Mouse (Mus musculus) layer of hippocampus, adult 8-10 months (tissue): ENCODE measurements at regions not wholly inside any gene's neighbourhood (a gene's known extent, or its start where the extent isn't known, plus 50 kb on each side); places are given as distances from the start of the nearest gene placed in this dataset.

ENCODE experiments used
- DNase-seq, 2 experiments: peaks; one replicate each; pipeline ENCODE4 v3.0.0; 2022; ENCODE audit warnings: low spot score in 2 of 2

DNA sequence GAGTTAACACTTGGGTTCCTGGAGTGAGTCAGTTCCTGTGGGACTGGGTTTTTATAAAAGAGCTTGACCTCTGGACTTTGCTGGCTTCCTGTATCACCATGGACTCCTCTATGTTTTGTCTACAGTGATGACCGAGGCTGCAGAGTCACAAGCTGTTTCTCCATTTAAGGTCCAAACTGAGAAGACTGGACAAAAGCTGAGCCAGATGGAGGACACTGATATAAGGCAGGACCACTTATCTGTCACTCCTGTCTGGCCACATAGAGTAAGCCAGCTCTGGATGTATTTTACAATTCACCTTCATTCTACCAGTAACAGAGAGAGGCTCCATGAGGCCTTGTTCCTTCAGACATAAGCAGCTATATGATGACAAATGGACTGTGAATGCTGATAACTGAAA, 202.7 kb downstream of the Pik3r1 start:
- DNase-seq = no peak

- no peak for DNase-seq
Observed at GRCm38 (mm10) chr13:101555371-101555874, 212.6 kb downstream of the Pik3r1 start.

DNA sequence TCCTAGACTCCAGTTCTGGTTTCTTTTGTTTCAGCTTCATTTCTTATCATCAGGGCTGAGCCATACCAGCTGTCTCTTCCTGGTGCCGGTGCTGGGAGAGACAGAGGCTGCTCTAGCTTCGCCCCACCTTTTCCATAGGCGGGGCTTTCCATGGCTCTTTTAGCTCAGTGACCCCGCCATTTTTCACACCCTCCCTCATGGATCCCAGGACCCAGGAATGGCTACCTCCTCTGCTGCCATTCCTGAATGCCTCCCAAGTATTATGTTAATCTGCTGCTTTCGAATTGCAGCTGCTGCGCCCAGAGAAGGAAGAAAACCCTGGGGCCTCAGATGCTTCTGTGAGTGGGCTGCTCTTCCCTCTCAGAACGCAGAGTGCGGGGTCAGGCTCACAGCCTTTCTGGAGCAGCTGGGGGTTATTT, 214.9 kb downstream of the Pik3r1 start:
- no peak for DNase-seq

DNA sequence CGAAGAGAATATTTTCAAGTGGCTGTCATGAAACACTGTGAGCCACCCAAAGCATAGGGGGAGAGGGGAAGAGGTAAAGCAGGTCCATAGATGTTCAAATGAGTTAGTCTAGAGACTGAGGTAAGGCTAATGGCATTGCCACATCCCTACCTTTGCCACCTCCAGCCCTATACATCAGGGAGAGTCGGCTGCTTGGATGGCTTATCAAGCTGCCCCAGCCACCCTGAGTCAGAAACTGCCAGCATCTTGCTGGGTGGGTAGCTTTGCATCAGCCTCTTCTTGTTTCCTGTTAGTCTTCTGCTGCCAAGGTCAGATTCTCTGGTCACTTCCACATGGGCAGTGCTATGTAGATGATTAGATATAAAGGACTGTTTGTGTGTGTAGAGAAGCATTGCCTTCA, 215.6 kb downstream of the Pik3r1 start:
- DNase-seq = no peak

DNA sequence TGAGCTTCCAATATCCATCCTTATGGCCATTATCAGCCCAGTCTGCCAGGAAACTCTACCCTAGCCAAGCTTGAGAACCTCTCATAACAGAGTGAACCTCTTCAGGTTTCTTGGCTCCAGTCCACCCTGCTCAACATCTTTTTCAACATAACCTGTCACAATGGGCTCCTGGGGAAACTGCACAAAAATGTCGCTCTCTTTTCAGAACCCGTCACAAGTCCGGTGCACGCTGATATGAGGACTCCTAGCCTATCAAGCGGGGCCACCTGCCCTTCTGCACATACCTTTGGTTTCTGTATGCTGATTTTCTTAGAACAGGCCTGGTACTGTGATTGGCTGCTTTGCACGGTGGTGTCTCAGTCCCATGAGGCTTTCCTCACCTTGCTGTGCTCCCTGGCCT, 216.9 kb downstream of the Pik3r1 start:
- DNase-seq = no peak

GRCm38 (mm10) chr13:101550526-101550925, 217.5 kb downstream of the Pik3r1 start:
- no peak for DNase-seq

- DNase-seq = no peak
Observed at GRCm38 (mm10) chr13:101547887-101548286, 220.1 kb downstream of the Pik3r1 start.

DNA sequence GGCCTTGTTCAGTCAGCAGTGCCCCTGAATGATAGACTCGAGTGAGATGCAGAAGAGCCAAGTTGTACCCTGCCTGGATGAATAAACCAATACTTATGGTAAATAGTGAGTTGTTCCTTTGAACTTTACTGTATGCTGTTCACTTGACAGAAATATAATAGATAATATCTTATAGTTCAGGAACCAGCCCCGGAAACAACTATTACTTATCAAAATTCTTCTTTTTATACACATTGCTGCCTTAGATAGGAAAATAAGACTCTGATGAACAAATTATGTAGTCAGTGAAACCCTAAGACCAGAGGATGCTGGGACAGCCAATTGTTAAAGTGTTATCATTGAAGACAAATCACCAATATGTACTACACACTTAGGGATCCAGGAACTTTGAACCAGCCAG, 220.7 kb downstream of the Pik3r1 start:
- DNase-seq = no peak

DNA sequence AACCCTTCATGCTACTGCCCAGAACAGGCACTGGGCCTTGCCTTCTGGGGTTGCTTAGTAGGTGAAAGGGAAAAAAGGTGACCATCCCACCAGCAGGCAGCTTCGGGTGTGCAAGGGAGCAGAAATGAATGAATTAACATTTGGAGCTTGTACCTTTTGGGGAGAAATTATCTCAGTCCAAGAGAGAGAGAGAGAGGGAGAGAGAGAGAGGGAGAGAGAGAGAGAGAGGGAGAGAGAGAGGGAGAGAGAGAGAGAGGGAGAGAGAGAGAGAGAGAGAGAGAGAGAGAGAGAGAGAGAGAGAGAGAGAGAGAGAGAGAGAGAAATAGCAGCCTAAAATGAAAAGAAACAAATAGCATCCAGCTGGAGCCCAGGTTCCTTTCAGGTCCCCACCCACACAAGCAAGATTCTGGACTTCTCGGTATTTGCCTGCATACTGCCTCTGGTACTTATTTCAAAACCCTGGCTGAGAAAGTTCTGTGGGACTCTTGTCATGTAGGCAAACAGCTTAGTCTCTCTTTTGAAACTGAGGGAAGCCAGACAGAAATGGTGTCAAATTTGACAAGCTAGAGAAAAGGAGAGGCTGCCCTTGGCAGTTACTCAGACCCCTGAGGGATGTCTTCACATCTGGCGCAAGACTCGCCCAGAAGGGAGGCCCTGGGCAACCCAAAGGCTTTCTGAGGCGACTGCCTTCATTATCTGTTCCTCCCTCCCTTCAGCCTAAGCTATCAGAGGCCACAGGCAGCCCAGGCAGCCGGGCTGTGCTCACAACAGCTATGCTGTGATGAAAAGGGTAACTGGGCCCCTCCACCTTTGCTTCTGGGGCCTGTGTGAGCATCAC, 222.5 kb downstream of the Pik3r1 start:
- DNase-seq = no peak

- DNase-seq = peak; percentile 25 to 46
Observed at GRCm38 (mm10) chr13:101540391-101541191, 227.4 kb downstream of the Pik3r1 start.

- no peak for DNase-seq
Observed at GRCm38 (mm10) chr13:101538110-101538509, 229.9 kb downstream of the Pik3r1 start.

GRCm38 (mm10) chr13:101536019-101536418, 232.0 kb downstream of the Pik3r1 start:
- no peak for DNase-seq

DNA sequence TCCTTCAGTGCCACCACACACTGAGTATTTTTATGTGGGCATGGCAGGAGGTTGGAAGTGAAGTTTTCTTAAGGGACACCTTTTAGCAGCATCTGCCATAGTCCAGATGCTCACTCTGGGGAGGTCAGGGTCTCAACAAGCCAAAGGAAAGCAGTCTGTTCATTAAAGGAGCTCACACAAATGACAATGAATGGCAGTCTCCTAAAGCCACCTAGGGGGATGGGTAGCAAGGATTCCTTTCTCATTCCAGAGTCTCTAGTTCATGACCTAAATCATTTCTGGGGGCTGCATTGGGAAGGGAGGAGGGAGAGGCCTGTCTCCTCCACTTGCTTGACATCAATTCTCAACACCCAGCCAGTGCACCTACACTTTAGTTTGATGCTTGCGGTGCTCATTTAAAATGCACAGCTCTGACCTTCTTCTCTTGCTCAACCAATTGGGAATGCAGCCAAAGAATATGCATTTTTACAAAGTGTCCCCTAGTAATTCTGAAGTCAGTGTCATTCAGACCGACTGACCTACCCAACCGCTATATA, 232.6 kb downstream of the Pik3r1 start:
- DNase-seq = no peak

GRCm38 (mm10) chr13:101534490-101534889, 233.5 kb downstream of the Pik3r1 start:
- no peak for DNase-seq

GRCm38 (mm10) chr13:101532913-101533312, 235.1 kb downstream of the Pik3r1 start:
- DNase-seq = no peak

- no peak for DNase-seq
Observed at GRCm38 (mm10) chr13:101527691-101528090, 240.3 kb downstream of the Pik3r1 start.

DNA sequence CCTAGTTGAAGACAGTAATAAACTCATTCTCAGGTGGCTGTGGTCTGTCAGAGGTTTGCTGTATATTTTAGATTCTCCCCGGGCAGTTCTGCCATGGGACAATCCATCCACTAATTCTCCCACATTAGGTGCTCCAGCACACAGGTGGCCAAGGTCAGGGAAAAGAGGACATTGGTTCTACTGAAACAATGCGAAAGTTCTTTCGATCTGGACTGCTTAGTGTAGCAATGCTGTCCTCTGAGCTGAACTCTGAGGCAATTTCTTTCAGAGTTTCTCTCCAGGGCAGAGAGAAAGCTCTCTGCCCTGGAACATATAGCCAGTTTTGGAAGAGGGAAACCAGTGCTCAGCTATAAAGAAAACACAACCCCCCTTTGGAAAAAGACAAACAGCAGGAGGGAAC, 243.2 kb downstream of the Pik3r1 start:
- DNase-seq = no peak

DNA sequence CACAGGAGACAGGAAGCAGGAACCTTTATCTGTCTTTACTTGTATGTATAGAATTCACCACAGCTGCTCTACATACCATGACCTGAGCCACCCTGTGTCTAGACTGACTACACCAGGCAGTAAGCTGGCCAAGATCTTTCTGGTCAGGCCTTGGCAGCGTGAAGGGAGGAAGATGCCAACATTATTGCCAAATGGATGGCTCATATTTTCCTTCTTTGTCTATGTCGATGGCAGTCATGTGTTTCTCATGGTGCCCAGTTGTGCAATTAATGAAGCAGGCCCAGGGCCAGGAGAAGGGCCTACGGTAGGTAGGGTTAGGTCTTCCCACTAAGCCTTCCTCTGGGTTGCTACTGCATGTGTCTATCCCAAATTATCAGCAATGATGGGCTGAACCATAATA, 243.8 kb downstream of the Pik3r1 start:
- no peak for DNase-seq

DNA sequence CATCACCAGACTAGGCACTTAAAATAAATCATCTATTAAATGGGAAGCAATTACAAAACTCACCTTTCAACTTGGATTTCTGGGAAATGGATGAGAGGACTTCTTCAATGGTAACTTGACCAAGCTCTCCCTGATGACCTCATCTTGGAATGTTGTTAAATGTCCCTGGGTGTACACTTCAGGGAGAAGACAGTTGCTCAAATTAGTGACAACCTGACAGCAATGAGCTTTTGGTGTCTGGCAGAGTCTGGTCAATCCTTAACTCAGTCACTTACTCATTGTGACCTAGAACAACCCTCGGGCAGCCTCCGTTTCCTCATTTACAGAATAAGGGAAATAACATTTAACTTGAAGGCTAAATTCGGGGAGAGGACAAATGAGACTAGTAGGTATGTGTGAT, 244.5 kb downstream of the Pik3r1 start:
- no peak for DNase-seq

DNA sequence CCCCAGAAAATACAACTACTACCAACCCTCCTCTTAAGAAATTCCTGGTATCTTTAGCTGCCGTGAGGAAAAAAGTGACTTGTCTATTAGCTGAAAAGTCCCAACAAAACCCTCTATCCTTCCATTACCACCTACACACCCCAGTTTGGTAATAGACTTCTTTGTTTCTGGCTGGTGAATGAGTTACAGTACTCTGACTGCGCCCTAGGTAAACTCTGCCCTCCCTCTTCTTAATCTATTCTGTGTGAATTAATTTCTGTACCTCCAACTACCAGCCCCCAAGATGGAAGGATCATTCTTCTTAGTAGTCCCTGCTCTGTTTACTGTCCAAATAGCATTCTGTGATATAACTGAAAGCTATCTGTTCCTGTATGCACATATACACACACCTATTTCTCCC, 245.4 kb downstream of the Pik3r1 start:
- no peak for DNase-seq

- no peak for DNase-seq
Observed at GRCm38 (mm10) chr13:101513354-101513753, 254.7 kb downstream of the Pik3r1 start.

- no peak for DNase-seq
Observed at GRCm38 (mm10) chr13:101509946-101510345, 258.1 kb downstream of the Pik3r1 start.
